Mouse (Mus musculus): ENCODE results near the gene C730034F03Rik. TPM values are rescaled to one million over a fixed set of nuclear protein-coding genes. Genes with fewer than 3 reads are reported as not detected.
"Not testable (repeated sequence)": the region's sequence is repeated elsewhere in the genome, so short reads cannot be mapped to it uniquely, and the experiment has no call there.

Gene C730034F03Rik
- total RNA-seq, 2 experiments from 2014 or later, result 1.8 to 3.4 TPM

- no peak for DNase-seq (ENCODE audit: low spot score in 2 of 2)
- H3K27ac ChIP-seq, result no peak overlapping the region
- TF ChIP-seq CTCF (conservative IDR thresholded peaks at IDR 0.05), result no peak
Observed at GRCm38 (mm10) chr15:89421938-89422337, 7.5 kb upstream of the C730034F03Rik start.

GRCm38 (mm10) chr15:89424621-89425020 lies 4.8 kb upstream of the C730034F03Rik start:
- H3K4me3 ChIP-seq, result no peak overlapping the region
- DNase-seq (ENCODE audit: low spot score in 2 of 2), result no peak
- H3K27ac ChIP-seq, result no peak overlapping the region
- no peak for TF ChIP-seq CTCF (conservative IDR thresholded peaks at IDR 0.05)

More at GRCm38 (mm10) chr15:89421938-89422337, 7.5 kb upstream of the C730034F03Rik start:
- H3K4me3 ChIP-seq, result no peak overlapping the region

- no peak for TF ChIP-seq CTCF (conservative IDR thresholded peaks at IDR 0.05)
- H3K4me3 ChIP-seq, result no peak within 1 kb of the TSS
- H3K27ac ChIP-seq, result no peak within 1 kb of the TSS
- no peak for DNase-seq (ENCODE audit: low spot score in 2 of 2)
Observed at GRCm38 (mm10) chr15:89425711-89426121, 3.7 kb upstream of the C730034F03Rik start, which contains the start of gene Cpt1b. Gene Cpt1b (minus strand): TSS chr15:89425863.

- H3K4me3 ChIP-seq, result no peak overlapping the region
- no peak overlapping the region for H3K27ac ChIP-seq
- DNase-seq (ENCODE audit: low spot score in 2 of 2), result no peak
- TF ChIP-seq CTCF (conservative IDR thresholded peaks at IDR 0.05), result no peak
Observed at GRCm38 (mm10) chr15:89426716-89427115, 2.7 kb upstream of the C730034F03Rik start.

- DNase-seq (ENCODE audit: low spot score in 2 of 2), result no peak
- Histone ChIP-seq H3K4me3 (peak overlapping the region; percentile 100), H3K27ac (no peak overlapping the region)
- TF ChIP-seq CTCF (conservative IDR thresholded peaks at IDR 0.05), result no peak
Observed at GRCm38 (mm10) chr15:89428136-89428790, 1.1 kb upstream of the C730034F03Rik start.

GRCm38 (mm10) chr15:89428821-89429351 lies 503 bp upstream of the C730034F03Rik start:
- no peak for DNase-seq (ENCODE audit: low spot score in 2 of 2)
- peak overlapping the region; percentile 94 for H3K27ac ChIP-seq
- TF ChIP-seq CTCF (conservative IDR thresholded peaks at IDR 0.05), result no peak

GRCm38 (mm10) chr15:89430341-89430740 lies 952 bp downstream of the C730034F03Rik start:
- H3K27ac ChIP-seq, result peak overlapping the region; percentile 94
- peak; percentile 60 for TF ChIP-seq CTCF (conservative IDR thresholded peaks at IDR 0.05)

More at GRCm38 (mm10) chr15:89428821-89429351, 503 bp upstream of the C730034F03Rik start:
- peak overlapping the region; percentile 100 for H3K4me3 ChIP-seq

GRCm38 (mm10) chr15:89430771-89431170 lies 1.4 kb downstream of the C730034F03Rik start:
- H3K27ac ChIP-seq; H3K4me3 ChIP-seq; DNase-seq (ENCODE audit: low spot score in 2 of 2): not testable (repeated sequence)

More at GRCm38 (mm10) chr15:89430341-89430740, 952 bp downstream of the C730034F03Rik start:
- peak overlapping the region; percentile 100 for H3K4me3 ChIP-seq
- DNase-seq (ENCODE audit: low spot score in 2 of 2), result no peak

- no peak overlapping the region for H3K4me3 ChIP-seq
- no peak for DNase-seq (ENCODE audit: low spot score in 2 of 2)
- no peak for TF ChIP-seq CTCF (conservative IDR thresholded peaks at IDR 0.05)
- no peak overlapping the region for H3K27ac ChIP-seq
Observed at GRCm38 (mm10) chr15:89431271-89431670, 1.9 kb downstream of the C730034F03Rik start.

GRCm38 (mm10) chr15:89431806-89432205 lies 2.4 kb downstream of the C730034F03Rik start:
- no peak for TF ChIP-seq CTCF (conservative IDR thresholded peaks at IDR 0.05)
- Histone ChIP-seq H3K27ac (no peak overlapping the region), H3K4me3 (no peak overlapping the region)
- DNase-seq (ENCODE audit: low spot score in 2 of 2), result no peak

GRCm38 (mm10) chr15:89432946-89433345 lies 3.6 kb downstream of the C730034F03Rik start:
- H3K4me3 ChIP-seq, result no peak overlapping the region
- DNase-seq (ENCODE audit: low spot score in 2 of 2), result no peak
- TF ChIP-seq CTCF (conservative IDR thresholded peaks at IDR 0.05), result no peak
- no peak overlapping the region for H3K27ac ChIP-seq

- TF ChIP-seq CTCF (conservative IDR thresholded peaks at IDR 0.05), result no peak
- no peak overlapping the region for H3K27ac ChIP-seq
- no peak overlapping the region for H3K4me3 ChIP-seq
- DNase-seq (ENCODE audit: low spot score in 2 of 2), result no peak
Observed at GRCm38 (mm10) chr15:89434136-89434535, 4.7 kb downstream of the C730034F03Rik start.

- H3K4me3 ChIP-seq, result no peak overlapping the region
- TF ChIP-seq CTCF (conservative IDR thresholded peaks at IDR 0.05), result no peak
- H3K27ac ChIP-seq, result no peak overlapping the region
- no peak for DNase-seq (ENCODE audit: low spot score in 2 of 2)
Observed at GRCm38 (mm10) chr15:89435878-89436277, 6.5 kb downstream of the C730034F03Rik start.

Measured in layer of hippocampus, adult 2 months (tissue).